Mouse (Mus musculus) stomach, embryonic 16.5 days (tissue): ENCODE data around the gene Htt. TPM values are rescaled to one million over a fixed set of nuclear protein-coding genes. Genes with fewer than 3 reads are reported as not detected.
"Not testable (repeated sequence)": the region's sequence is repeated elsewhere in the genome, so short reads cannot be mapped to it uniquely, and the experiment has no call there.

Experiments used
- ATAC-seq: fragments of 200-750 bp; cut with Nextera tagmentation; 2 replicates; pipeline ENCODE4 v1.8.0; 2017; ENCODE audit warnings: moderate number of reproducible peaks, moderate TSS enrichment; ENCODE audit not compliant: insufficient read depth, low FRiP score
- H3K27ac ChIP-seq: fragments of 300-500 bp; sonication (generic); 2 replicates; pipeline ENCODE4 v1.5.1; 2014; ENCODE audit warnings: low read length
- H3K27me3 ChIP-seq: fragments of 300-500 bp; sonication (generic); 2 replicates; pipeline ENCODE4 v1.6.1; 2014; ENCODE audit warnings: low read length, control low read depth, mixed read lengths; ENCODE audit not compliant: control insufficient read depth, insufficient read depth
- H3K36me3 ChIP-seq: fragments of 300-500 bp; sonication (generic); 2 replicates; pipeline ENCODE4 v1.6.1; 2014; ENCODE audit warnings: low read length; ENCODE audit not compliant: control insufficient read depth, insufficient read depth
- H3K4me1 ChIP-seq: fragments of 300-500 bp; sonication (generic); 2 replicates; pipeline ENCODE4 v1.6.1; 2014; ENCODE audit warnings: low read length, control low read depth, mixed read lengths; ENCODE audit not compliant: control insufficient read depth, insufficient read depth
- H3K4me2 ChIP-seq: fragments of 300-500 bp; sonication (generic); 2 replicates; pipeline ENCODE4 v1.6.1; 2014; ENCODE audit warnings: low read depth, low read length, mixed read lengths
- H3K4me3 ChIP-seq: fragments of 300-500 bp; sonication (generic); replicated peaks from 2 replicates; pipeline ENCODE4 v1.5.1; 2014; ENCODE audit warnings: mild to moderate bottlenecking, low read length
- H3K9ac ChIP-seq: fragments of 300-500 bp; sonication (generic); 2 replicates; pipeline ENCODE4 v1.6.1; 2014; ENCODE audit warnings: low read length
- H3K9me3 ChIP-seq: fragments of 300-500 bp; sonication (generic); replicated peaks from 2 replicates; pipeline ENCODE4 v1.6.1; 2016; ENCODE audit warnings: low read length, control low read depth; ENCODE audit not compliant: control insufficient read depth
- WGBS: fragments of 180-500 bp; shearing (Covaris S2); extraction: QIAGEN DNeasy Blood & Tissue Kit; methylation state at CpG from one replicate; pipeline ENCODE4 v1.1.7; 2014; 5-methylcytosine and 5-hydroxymethylcytosine counted together
- polyA plus RNA-seq: library from polyadenylated mRNA; unstranded; fragments of >200 nt; fragmentation: Nextera tagmentation; extraction: Ambion mirVana; gene quantifications from 2 replicates; pipeline ENCODE4 v1.2.1, GENCODE M21; 2015

Htt gene
- polyA plus RNA-seq = 11.0 and 12.1 TPM in 2 replicates

- Histone ChIP-seq H3K36me3 (no peaks in the 10 kb centered on the region), H3K9ac (peak within 1 kb of the TSS; percentile 95), H3K4me2 (peak within 1 kb of the TSS; percentile 77), H3K27ac (peak within 1 kb of the TSS; percentile 89), H3K27me3 (no peaks in the 10 kb centered on the region), H3K4me3 (peak within 1 kb of the TSS; percentile 93), H3K4me1 (peaks cover 13% of the 10 kb centered on the region), H3K9me3 (no peaks in the 10 kb centered on the region)
- peak; percentile 97 for ATAC-seq
- under 1% methylated on average over 35 of the region's 35 CpGs for WGBS
These were observed at the start of gene Htt for GRCm38 (mm10) chr5:34761509-34761908. Gene Htt, plus strand, starts transcription at chr5:34761740.

GRCm38 (mm10) chr5:34714371-34714770 lies 47.2 kb upstream of the Htt start:
- not testable (repeated sequence) for H3K9me3 ChIP-seq, H3K4me2 ChIP-seq, H3K4me3 ChIP-seq, H3K9ac ChIP-seq, ATAC-seq, H3K27ac ChIP-seq, H3K27me3 ChIP-seq, H3K36me3 ChIP-seq, H3K4me1 ChIP-seq
- 63% methylated on average over 3 of the region's 3 CpGs for whole genome bisulfite sequencing

GRCm38 (mm10) chr5:34714816-34715215 lies 46.7 kb upstream of the Htt start:
- H3K4me3 ChIP-seq = no peak overlapping the region
- H3K9me3 ChIP-seq = no peaks in the 10 kb centered on the region
- no peak overlapping the region for H3K4me2 ChIP-seq
- no peaks in the 10 kb centered on the region; the same call in 1 of the 2 replicates for H3K27me3 ChIP-seq
- no peak overlapping the region for H3K27ac ChIP-seq
- 77% methylated on average over 5 of the region's 5 CpGs for WGBS
- H3K4me1 ChIP-seq = no peaks in the 10 kb centered on the region
- H3K9ac ChIP-seq = no peak overlapping the region
- no peak for ATAC-seq
- no peaks in the 10 kb centered on the region for H3K36me3 ChIP-seq

GRCm38 (mm10) chr5:34729141-34729540 lies 32.4 kb upstream of the Htt start:
- Histone ChIP-seq H3K9me3 (no peaks in the 10 kb centered on the region), H3K4me2 (no peak overlapping the region), H3K27me3 (no peaks in the 10 kb centered on the region), H3K4me3 (no peak overlapping the region), H3K4me1 (no peaks in the 10 kb centered on the region), H3K9ac (no peak overlapping the region), H3K27ac (no peak overlapping the region), H3K36me3 (no peaks in the 10 kb centered on the region)
- ATAC-seq = no peak

GRCm38 (mm10) chr5:34730255-34730654 lies 31.3 kb upstream of the Htt start:
- no peak for ATAC-seq

GRCm38 (mm10) chr5:34751477-34751876 lies 10.1 kb upstream of the Htt start:
- Histone ChIP-seq H3K4me1 (no peaks in the 10 kb centered on the region), H3K4me2 (no peak overlapping the region), H3K9me3 (no peaks in the 10 kb centered on the region), H3K9ac (no peak overlapping the region), H3K27ac (no peak overlapping the region), H3K36me3 (no peaks in the 10 kb centered on the region), H3K4me3 (no peak overlapping the region), H3K27me3 (no peaks in the 10 kb centered on the region)
- no peak for ATAC-seq
- WGBS = 61% methylated on average over 3 of the region's 3 CpGs

More at GRCm38 (mm10) chr5:34730255-34730654, 31.3 kb upstream of the Htt start:
- no peaks in the 10 kb centered on the region for H3K36me3 ChIP-seq
- H3K4me2 ChIP-seq = no peak overlapping the region
- no peaks in the 10 kb centered on the region for H3K4me1 ChIP-seq
- no peaks in the 10 kb centered on the region for H3K9me3 ChIP-seq
- no peak overlapping the region for H3K27ac ChIP-seq
- no peak overlapping the region for H3K9ac ChIP-seq
- H3K4me3 ChIP-seq = no peak overlapping the region
- WGBS = 38% methylated on average over 1 of the region's 1 CpGs
- no peaks in the 10 kb centered on the region for H3K27me3 ChIP-seq

- 58% methylated on average over 1 of the region's 1 CpGs for WGBS
- no peaks in the 10 kb centered on the region for H3K36me3 ChIP-seq
- no peak overlapping the region for H3K4me3 ChIP-seq
- H3K4me2 ChIP-seq = no peak overlapping the region
- H3K9ac ChIP-seq = no peak overlapping the region
- peaks cover 13% of the 10 kb centered on the region for H3K4me1 ChIP-seq
- no peaks in the 10 kb centered on the region for H3K9me3 ChIP-seq
- no peak for ATAC-seq
- no peak overlapping the region for H3K27ac ChIP-seq
- no peaks in the 10 kb centered on the region for H3K27me3 ChIP-seq
These were observed 2.8 kb upstream of the Htt start for GRCm38 (mm10) chr5:34758762-34759161.

- Histone ChIP-seq H3K4me3 (peak overlapping the region; percentile 93), H3K9ac (peak overlapping the region; percentile 95), H3K4me1 (peaks cover 13% of the 10 kb centered on the region), H3K36me3 (no peaks in the 10 kb centered on the region), H3K4me2 (peak overlapping the region; percentile 73), H3K27me3 (no peaks in the 10 kb centered on the region), H3K27ac (peak overlapping the region; percentile 53; the same call in 1 of the 2 replicates), H3K9me3 (no peaks in the 10 kb centered on the region)
- WGBS = under 1% methylated on average over 19 of the region's 19 CpGs
- peak; percentile 31; the same call in 1 of the 2 replicates for ATAC-seq
These were observed 561 bp upstream of the Htt start for GRCm38 (mm10) chr5:34760850-34761508.

GRCm38 (mm10) chr5:34761934-34762611 lies 533 bp downstream of the Htt start:
- no peaks in the 10 kb centered on the region for H3K9me3 ChIP-seq
- peak overlapping the region; percentile 77 for H3K4me2 ChIP-seq
- no peaks in the 10 kb centered on the region for H3K27me3 ChIP-seq
- peaks cover 13% of the 10 kb centered on the region for H3K4me1 ChIP-seq
- peak overlapping the region; percentile 95 for H3K9ac ChIP-seq
- H3K36me3 ChIP-seq = no peaks in the 10 kb centered on the region
- peak; percentile 26; the same call in 1 of the 2 replicates for ATAC-seq
- under 1% methylated on average over 46 of the region's 54 CpGs for WGBS
- H3K4me3 ChIP-seq = peak overlapping the region; percentile 93
- H3K27ac ChIP-seq = peak overlapping the region; percentile 89
